Mouse (Mus musculus): Measurements from ENCODE around the gene Msantd3.

Gene Msantd3

DNA sequence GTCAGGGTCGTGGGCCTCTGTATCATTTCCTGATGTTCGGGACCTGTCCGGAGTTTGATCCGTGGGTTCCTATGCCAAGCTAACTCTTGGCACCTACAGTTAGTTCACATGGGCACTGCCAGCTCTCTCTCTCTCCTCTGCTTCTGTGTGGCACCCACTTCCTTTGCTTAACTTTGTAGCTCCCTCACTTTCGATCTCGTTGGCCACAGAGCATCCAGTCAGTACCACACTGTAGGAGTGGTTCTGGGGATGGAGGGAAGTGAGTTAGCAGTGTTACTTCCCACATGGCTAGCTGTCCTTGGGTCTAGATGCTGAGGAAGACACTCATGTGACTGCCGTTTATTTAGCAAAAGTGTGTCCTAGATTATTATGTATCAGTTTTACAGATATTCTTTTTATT is 14.4 kb downstream of the Msantd3 start:
- no peak for DNase-seq (ENCODE audit: low spot score in 2 of 2)

DNA sequence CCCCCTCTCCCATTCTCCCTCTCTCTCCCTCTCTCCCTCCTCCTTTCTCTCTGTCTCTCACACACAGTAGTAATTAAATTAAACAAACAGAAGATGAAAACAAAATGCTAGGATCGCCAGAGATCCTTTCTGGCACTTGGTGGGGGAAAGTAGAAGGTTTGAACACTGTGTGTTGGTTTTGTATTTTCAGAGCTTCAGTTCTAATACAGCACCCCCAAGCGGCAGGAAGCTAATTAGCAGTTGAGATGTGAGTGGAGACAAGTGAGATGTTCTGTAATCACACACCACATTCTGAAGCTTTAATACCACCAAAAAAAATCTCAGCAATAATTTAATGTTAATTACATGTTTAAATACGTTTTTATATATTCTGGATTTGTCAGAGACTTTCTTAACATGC is 16.0 kb downstream of the Msantd3 start:
- DNase-seq (ENCODE audit: low spot score in 2 of 2): no peak

DNA sequence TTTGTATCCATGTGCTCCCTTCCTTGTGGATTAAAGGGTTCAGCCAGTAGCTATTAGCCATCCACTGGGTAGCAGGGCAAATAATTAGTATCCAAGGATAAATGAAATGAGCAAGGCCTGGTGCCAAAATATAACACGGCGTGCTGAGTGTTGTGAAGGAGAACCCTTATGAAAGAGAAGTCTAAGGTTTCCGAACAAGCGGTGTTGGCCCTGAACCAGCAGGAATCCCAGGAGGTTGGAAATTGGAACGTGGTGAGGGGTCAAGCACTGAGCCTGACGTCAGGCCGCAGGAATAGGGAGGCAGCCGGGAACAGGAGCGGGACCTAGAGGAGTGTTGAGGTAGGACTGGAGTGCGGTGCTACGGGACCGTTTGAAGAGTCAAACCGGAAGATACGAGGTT is 19.9 kb downstream of the Msantd3 start:
- DNase-seq (ENCODE audit: low spot score in 2 of 2): no peak

DNA sequence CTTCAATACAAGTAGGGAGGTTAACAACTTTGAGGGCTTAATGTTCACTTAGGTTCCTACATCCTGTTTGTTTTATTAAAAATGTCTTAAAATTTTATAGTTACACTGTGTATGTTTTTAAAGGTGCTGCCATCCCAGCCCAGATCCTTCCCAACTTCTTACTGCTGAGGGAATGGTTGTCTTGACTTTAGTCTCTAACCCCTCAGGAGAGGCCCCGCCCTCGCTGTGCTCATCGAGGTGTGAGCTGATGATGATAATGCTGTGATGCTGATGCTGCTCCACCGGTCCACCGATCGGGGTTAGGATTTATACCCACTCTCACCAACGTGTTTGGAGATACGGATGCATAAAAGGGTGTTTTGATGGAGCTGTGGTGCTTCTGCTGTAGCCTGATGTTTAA is 22.1 kb downstream of the Msantd3 start:
- DNase-seq (ENCODE audit: low spot score in 2 of 2): no peak

DNA sequence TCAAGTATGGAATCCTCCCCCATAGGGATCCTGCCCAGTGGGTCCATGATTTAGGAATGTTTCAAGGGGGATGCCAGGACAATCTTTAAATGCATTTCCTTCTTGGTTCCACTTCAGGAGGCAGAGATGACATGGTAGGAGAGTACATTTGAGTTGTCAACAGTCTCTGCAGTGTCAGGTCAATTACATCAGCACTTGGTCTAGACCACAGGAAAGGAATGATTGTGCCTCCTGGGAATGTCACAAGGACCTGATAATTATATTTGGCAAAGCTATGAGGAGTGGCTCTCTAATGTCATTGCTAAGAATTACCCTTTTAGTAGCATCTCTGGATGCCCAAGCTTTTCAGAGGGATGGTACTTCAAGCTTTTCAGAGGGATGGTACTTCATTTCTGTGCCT is 25.2 kb downstream of the Msantd3 start:
- DNase-seq (ENCODE audit: low spot score in 2 of 2): no peak

DNA sequence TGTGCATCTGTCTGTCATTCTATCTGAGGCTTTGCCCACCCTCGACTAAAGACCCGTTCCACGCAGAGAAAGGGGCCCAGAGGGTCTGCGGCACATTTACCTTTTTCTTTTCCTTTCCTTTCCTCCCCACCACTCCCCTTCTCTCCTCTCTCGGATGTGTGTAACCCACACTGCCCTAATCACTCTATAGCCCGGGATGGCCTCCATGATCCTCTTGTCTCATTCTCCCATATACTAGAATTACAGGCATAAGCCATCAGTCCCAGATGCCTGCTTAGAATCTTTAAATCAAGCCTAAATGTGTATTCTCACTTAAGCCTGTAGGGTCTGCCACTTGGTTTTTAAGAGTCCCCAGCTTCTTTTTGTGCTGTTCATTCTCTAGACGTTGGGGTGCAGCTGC is 36.6 kb downstream of the Msantd3 start:
- DNase-seq (ENCODE audit: low spot score in 2 of 2): no peak

DNA sequence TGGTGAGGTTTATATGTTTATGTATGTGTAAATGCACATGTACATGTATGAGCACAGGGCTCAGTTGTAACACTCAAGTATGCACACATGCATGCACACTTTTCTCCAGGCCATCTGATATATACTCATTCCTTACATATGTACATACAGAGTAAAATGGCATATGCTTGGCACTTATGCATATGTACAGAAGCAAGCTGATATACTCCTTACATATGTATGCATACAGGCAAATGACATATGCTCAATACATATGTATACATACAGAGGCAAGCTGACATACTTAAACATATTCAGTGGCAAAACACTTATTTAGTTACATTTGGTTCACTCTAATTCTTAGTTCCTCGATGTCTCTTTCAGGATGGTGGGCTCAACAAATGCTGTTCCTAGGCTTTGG is 38.1 kb downstream of the Msantd3 start:
- no peak for DNase-seq (ENCODE audit: low spot score in 2 of 2)

DNA sequence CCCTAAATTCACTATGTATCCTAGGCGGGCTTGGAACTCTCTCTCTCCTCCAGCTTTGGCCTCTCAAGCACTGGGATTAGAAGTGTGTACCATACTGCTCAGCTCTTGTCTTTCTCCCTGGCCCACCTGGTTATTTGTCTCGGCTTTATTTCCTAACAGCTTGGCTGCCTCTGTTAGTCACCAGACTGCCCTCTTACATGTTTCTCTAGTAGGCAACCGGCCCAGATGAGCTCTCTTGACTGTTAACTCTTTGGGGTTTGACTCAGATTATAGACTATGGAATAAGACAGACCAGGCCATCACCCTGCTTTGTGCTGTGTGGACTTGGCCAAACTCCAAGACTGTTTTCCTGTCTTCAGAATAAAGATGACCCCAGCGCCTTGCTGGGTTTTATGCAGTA is 38.7 kb downstream of the Msantd3 start:
- no peak for DNase-seq (ENCODE audit: low spot score in 2 of 2)

DNA sequence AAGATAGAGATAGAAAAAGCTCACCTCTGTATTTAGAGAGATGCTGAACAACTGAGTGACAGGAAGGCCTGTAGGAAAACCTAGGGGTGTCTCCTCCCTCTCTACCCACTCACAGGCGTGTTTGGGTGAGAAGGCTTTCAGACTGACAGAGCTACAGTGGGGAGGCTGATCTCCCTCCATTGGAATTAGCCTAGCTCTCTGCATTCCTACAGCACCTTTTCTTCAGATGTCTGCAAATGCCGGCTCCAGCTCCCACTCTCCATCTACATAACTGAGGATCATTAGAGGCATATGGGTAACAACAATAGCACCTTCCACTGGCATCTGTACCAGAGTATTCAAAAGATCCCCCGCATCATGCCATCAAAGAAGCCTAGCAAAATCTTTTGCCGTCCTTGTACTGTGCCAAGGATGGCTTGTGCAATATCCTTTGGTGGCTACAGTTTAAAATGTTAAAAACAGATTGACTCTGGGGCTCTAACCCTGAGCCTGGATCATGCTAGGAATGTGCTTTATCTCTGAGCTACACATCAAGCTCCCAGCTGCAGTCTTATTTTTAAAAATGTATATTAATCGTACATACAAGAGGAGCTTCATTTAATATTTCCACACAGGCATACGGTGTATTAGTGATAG is 39.9 kb downstream of the Msantd3 start:
- no peak for DNase-seq (ENCODE audit: low spot score in 2 of 2)

DNA sequence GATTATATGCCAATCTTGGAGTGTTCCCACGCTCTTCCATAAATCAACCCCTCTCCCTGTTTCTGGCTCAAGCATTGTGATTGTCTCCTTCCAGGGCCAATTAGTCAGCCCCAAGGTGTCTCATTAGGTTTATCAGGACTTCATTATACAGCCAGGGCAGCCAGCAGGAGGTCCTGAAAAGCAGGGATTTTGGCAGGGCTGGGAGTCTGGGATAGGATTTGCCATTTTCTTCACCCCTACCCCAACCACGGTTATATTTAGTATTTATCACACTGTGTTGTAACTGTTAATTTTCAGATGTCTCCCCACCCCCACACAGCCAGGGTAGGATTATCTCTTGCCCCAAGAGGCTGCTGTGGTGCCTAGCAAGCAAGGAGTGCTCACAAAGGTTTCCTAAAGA is 41.5 kb downstream of the Msantd3 start:
- no peak for DNase-seq (ENCODE audit: low spot score in 2 of 2)

DNA sequence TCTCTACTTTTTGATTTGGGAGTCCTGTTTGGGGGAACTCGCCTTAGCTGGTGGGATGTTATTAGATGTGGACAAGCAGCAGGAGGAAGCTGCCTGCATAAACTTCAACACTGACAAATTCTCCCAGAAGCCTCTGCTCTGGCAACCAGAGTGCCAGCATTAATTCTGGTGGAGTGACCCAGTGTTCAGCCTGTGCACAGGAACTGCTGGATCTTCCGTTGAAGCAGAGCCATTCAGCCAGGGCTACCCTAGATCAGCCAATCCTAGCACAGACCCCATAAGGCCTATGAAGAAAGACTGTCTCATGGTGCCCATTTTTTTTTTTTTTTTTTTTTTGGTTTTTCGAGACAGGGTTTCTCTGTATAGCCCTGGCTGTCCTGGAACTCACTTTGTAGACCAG is 42.3 kb downstream of the Msantd3 start:
- DNase-seq (ENCODE audit: low spot score in 2 of 2): no peak

DNA sequence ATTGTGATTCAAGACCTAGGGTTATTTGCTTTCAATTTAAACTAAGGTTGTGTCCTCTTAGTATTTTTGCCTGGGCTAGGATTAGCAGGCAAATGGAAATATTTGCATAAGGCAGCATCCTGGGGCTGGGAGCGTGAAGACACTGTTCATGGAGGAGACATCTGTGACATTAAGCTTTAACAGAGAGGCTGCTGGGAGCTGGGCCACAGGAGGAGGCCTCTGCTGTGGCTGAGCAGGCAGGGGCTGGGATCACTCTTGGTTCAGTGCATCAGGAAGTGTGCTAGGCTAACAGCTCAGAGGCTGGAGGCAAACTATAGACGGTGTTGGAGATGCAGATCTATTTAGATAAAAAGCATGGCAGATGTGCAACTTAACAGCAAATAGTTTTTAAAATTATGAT is 43.2 kb downstream of the Msantd3 start:
- no peak for DNase-seq (ENCODE audit: low spot score in 2 of 2)

DNA sequence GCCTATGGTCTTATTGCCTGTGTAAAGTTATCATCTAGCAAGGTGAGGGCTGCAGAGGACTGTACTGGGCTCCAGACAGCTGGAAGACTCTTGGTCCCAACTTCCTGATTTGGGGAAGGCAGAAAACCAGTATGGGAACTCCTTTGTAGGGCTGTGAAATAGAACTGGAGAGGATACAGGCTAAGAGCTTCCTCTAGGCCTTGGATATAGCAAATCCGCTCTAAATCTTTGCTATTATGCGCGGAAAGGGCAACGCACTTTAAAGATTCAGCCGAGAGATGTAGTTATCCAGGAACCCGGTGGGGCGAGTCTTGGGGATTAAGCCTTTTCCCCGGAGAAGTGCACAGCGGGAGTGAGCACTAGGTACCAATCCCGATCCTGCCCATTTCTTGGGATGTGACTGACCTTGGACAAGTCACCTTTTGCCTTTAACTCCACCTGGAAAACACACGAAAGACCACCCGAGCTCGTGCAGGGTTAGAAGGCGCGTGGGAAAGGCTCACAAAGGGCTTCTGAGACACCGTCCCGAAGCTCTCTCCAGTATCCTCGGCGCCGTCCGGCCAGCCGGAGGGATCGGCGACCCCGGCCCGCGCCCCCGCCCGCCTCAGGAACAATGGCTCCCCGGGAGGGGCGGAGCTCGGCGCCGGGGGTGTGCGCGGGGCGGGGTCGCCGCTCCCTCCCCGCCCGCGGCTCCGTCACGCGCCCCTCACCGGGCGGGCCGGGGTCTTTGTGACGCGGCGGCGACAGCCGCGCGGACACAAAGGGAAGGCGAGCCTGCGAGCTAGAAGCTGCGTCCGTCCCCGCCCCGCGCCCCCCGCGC is 44.9 kb downstream of the Msantd3 start, which contains the start of gene Tmeff1:
TSS of gene Tmeff1 (plus strand) at position 754 of the 820 bp plus-strand sequence.
- DNase-seq (ENCODE audit: low spot score in 2 of 2): no peak

DNA sequence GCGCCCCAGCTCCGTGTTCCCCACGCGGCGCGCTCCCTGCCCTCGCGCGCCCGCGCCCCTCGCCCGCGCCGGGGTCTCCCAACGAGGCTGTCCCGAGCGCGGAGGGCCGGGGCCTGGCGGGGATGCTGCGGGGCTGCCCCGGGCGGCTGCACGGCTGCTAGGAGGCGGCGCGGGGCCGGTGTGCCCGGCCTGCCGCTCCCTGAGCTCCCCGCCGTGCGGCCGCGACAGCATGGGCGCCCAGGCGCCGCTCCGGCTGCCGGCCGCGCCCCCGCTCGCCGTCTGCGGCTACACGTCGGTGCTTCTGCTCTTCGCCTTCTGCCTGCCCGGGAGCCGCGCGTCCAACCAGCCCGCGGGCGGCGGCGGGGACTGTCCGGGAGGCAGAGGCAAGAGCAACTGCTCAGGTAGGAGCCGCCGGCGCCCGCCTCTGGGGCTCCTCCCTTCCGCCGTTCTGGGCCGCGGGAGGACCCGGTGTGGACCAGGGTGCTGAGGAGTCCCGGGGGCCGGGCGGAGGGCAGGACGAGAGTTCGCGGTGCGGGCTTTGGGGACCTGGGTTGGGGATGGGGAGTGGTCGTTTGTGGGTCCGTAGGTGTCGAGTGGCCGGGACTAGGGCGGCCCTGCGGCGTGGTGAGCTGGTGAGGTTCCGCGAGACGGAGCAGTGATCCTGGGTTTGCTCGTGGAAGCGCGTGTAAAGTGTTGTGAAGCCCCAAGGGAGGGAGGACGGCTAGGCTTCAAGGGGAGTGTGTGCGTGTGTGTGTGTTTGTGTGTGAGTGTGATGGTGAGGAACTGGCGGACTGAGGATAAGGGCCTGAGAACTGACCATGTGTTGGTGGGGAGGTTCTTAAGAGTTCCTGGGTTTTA is 45.7 kb downstream of the Msantd3 start:
- no peak for DNase-seq (ENCODE audit: low spot score in 2 of 2)

DNA sequence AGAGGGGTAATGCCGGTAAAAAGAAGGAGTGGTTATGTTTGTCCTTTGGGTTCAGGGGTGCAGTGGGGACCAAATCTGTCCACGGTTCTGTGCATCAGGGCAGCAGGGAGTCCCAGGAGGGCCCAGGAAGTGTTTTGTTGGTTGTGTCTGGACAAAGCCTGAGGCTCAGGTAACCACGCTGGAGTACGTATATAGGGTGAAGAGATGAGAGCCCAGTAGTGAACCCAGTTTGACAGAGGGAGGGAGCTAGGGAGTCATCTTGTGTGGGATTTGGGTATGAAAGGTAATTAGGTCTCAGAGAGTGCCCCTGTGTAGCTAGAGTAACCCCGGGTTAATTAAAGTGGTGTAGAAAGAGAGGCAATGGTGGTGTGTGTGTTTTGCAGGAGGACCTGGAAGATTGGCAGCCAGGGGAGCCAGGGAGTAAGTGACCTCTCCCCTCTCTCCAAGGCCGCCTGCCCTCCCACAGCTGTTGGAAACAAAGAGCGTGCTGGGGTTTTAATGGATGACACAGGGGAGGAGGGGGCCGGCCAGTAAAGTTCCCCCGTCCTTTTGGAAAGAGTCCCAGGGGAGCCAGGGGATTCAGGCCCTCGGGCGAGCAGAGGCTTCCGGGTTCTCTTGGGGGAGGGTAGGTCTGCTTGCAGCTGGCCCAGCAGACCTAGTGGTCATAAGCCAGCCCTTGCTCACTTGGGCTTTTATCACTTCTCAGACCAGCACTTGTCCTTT is 46.5 kb downstream of the Msantd3 start:
- DNase-seq (ENCODE audit: low spot score in 2 of 2): no peak

DNA sequence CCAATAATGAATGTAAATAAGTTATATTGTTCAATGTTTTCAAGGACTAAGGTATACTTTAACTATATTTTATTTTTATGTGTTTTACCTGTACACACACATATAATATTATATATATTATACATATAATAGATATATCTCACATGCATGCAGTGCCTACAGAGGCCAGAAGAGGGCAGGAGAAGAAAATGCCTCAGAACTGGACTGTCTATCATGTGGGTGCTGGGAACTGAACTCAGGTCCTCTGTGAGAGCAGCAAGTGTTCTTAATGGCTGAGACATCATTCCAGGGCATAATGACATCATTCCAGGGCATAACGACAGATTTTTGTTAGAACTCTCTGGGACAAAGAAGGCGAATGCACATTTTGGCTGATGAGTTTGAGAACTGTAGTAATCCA is 47.8 kb downstream of the Msantd3 start:
- DNase-seq (ENCODE audit: low spot score in 2 of 2): no peak

DNA sequence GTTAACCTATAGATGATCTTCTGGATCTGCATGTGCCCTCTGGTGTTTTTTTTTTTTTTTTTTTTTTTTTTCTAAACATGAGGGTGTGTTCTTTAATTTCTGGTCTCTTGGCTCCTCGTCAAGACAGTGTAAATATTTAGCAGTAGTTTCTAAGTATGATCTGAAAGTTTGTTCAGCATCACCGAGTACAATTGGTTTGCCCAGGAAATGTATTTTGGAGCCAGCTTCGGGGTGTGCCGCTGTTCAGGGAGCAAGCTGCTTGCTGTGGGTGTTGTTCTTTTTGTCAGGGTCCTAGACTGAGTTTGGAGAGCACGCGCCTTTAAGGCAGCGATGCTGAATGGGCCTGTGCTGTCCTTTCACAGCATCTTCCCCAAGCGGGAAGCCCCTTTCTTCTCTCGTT is 48.8 kb downstream of the Msantd3 start:
- no peak for DNase-seq (ENCODE audit: low spot score in 2 of 2)

DNA sequence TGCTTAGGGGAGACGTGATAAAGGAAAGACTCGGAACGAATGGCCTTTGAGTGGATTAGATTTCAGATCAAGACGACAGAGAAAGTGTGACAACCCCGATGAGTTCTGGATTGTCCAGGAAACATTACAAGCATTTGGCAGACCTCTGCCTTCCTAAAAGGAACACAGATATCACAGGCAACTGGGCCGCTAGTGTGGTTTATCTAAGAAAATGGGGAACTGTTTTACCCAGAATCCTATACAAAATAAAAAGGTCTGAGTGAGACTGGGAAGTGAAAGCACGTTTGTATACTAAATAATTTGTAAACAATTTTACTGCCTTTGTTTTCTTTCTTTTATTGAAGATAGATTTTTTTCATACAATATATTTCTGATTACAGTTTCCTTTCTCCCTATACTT is 51.1 kb downstream of the Msantd3 start:
- DNase-seq (ENCODE audit: low spot score in 2 of 2): no peak

DNA sequence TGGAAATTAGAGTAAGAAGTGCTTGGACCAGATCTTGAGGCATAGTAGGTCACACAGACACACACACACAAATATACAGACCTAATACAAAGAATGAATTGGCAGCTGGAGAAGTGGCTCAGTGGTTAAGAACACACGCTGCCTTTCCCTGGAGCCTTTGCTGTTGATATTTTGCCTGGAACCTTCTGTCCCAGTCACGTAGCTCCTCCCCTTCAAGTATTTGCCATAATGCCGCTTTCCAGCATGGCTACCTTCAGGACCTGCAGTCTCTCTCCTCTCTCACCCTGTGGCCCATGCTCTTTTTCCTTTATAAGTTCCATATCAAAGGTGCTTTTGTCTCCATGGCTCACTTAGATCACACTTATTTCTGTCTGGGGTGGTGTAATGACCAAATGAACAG is 51.7 kb downstream of the Msantd3 start:
- DNase-seq (ENCODE audit: low spot score in 2 of 2): no peak

DNA sequence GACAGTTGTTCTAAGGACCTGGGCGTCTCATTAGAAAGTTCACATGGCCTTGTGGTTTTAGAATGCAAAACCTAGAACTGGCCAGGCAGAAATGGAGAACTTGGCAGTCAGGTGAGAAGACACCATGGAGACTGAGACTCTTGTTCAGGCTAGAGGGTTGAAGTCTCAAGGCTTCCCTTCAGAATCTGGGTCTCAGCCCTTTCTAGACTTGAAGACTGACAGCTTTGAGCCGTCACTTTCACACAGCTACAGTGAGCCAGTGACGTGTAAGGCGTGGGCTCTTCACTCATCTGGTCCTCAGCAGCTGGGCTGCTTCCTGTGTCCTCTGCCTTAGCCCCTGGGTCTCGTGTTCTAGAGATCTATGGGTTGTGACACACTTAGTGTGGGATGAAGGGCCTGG is 52.6 kb downstream of the Msantd3 start:
- no peak for DNase-seq (ENCODE audit: low spot score in 2 of 2)

DNA sequence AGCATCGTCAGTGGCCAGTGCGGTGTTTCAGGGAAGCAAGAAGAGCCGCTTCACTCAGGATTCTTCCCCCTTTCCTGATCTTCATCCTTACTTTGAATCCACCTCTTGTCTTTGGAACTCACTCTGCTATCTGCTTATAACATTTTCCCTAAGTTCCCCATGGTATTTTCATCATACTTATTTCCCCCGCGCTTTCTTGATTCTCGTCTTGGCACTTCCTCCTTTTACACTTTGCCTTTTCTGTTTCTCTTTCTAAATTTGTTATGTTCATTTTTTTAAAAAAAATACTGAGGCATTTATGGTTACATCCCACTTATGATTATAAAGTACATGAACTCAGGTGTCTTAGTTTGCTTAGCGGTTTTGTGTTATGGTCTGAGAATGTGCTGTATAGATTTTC is 53.1 kb downstream of the Msantd3 start:
- no peak for DNase-seq (ENCODE audit: low spot score in 2 of 2)

DNA sequence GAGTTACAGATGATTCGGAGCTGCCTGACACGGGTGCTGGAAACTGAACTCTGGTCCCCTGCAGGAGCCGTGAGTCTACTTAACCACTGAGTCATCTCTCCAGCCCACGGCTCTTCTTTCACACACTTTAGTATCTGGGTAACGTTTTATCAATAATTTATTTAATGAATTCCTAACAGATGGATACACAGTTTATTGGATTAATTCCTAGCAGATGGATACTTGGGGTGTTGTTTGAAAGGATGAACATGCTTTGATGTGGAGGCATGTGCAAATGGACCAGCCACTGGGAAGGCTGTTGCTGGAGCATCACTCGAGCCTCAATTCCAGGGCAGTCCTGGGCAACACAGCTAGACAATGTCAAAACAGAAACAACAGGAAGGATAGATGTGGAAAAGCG is 56.4 kb downstream of the Msantd3 start:
- DNase-seq (ENCODE audit: low spot score in 2 of 2): no peak
